Mouse (Mus musculus): ENCODE measurements around the gene Gm17490. TPM values are rescaled to one million over a fixed set of nuclear protein-coding genes. Genes with fewer than 3 reads are reported as not detected.

The Gm17490 gene
- polyA plus RNA-seq (2012; ENCODE audit: low replicate concordance): not detected in 2 replicates

GRCm38 (mm10) chr2:11625890-11626289 is at the start of gene Gm17490:
Gm17490 (minus strand) TSS chr2:11626264.

DNA sequence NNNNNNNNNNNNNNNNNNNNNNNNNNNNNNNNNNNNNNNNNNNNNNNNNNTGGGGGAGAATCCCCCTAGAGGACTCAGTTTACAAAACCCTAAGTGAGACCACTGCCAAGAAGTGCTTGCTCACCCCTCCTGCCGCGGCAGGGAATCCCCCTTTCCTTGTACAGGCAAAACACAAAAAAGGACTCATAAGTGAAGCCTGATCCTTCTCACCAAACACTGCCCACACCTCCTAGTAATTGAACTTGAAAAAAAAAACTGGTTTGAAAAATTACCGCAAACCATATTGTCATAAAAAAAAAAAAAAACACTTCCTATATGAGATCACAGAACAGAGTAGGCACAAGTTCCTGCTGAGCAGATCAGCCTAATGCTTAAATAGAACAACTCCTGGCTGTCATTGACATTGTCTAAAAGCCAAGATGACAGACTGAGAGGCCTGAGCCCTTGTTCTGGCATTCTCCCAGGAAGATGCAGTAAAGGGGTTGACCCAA is 16.4 kb upstream of the Gm17490 start, which contains the start of gene Il2ra:
Gene Il2ra, plus strand, starts transcription at position 357 of the 491 bp plus-strand sequence.

GRCm38 (mm10) chr2:11604053-11604452 is 22.0 kb downstream of the Gm17490 start, which contains the start of gene Rbm17:
Rbm17 (minus strand) TSS chr2:11604153.

Other genes starting within 250 kb of the Gm17490 start
- gene Pfkfb3, start 72.2 kb downstream of the Gm17490 start, polyA plus RNA-seq (2012; ENCODE audit: low replicate concordance): 2.3 and 2.8 TPM in 2 replicates
- 36.1 and 47.6 TPM in 2 replicates for gene Rbm17, start 22.1 kb downstream of the Gm17490 start, polyA plus RNA-seq (2012; ENCODE audit: low replicate concordance)
- gene Il2ra, start 16.5 kb upstream of the Gm17490 start, polyA plus RNA-seq (2012; ENCODE audit: low replicate concordance): 0.09 and 0.38 TPM in 2 replicates
- 0.57 and 0.73 TPM in 2 replicates for gene Il15ra, start 79.0 kb upstream of the Gm17490 start, polyA plus RNA-seq (2012; ENCODE audit: low replicate concordance)
- gene Fbh1, start 151.3 kb upstream of the Gm17490 start, polyA plus RNA-seq (2012; ENCODE audit: low replicate concordance): 4.2 and 7.7 TPM in 2 replicates
- gene Ankrd16, start 151.6 kb upstream of the Gm17490 start, polyA plus RNA-seq (2012; ENCODE audit: low replicate concordance): 2.7 and 8.4 TPM in 2 replicates

Measured in leukemia stem cell, adult 10-12 weeks (primary cell).